Comparison of ENCODE assay signal across 19 mouse cellular contexts in genomic region chr12:99718161-99718560, GRCm38 (mm10).
DNase-seq lines count a peak whose midpoint lies in the region; TF ChIP-seq lines count a peak whose summit lies in the region.
"Had no signal": no experiment of that assay in that cellular context is flagged by ENCODE, and none has a peak within 500 bp of the region (broad histone marks: within the 10 kb centered on the region; RNA-seq: fewer than 3 reads in every experiment).

No protein-coding gene starts in this region.

- H3K9me3 ChIP-seq in heart, embryonic 10.5 days = no peaks in the 10 kb centered on the region

- H3K27me3 ChIP-seq in heart, embryonic 10.5 days (ENCODE audit: insufficient read depth, poor library complexity, severe bottlenecking) = no peaks in the 10 kb centered on the region
- H3K27me3 ChIP-seq in heart, adult 2 months (ENCODE audit: control insufficient read depth, insufficient read depth, low read length) = no peaks in the 10 kb centered on the region
- H3K27me3 ChIP-seq: CH12.LX, Patski had no signal

- TF ChIP-seq POLR2A in heart, adult 2 months (IDR thresholded peaks at IDR 0.05; ENCODE audit: insufficient read depth, low read depth, low read length) = no peak

- no peaks in the 10 kb centered on the region for H3K79me2 ChIP-seq in heart, adult 2 months (replicated peaks; ENCODE audit: control insufficient read depth, insufficient read depth, low read length)

- no peak for DNase-seq in gastrocnemius, adult 2 months
- DNase-seq in gastrocnemius, postnatal 25 days = no peak
- peak; percentile 56 for DNase-seq in heart, adult 11 months
- no peak for DNase-seq in heart, adult 9 months (ENCODE audit: low spot score in 2 of 2)
- peak; percentile 56 for DNase-seq in heart, embryonic 10.5 days (ENCODE audit: low spot score)
- no peak for DNase-seq in heart, adult 2 months
- DNase-seq: adrenal gland, adult 2 months; adrenal gland, adult 8-10 months; adrenal gland, postnatal 10 days; adrenal gland, postnatal 14 days; adrenal gland, postnatal 25 days; adrenal gland, postnatal 36 days; B cell, adult 2 months; cerebellum, adult 11 months; cerebellum, adult 11-12 months; cerebellum, adult 18-20 months had no signal

- intact Hi-C loops in gastrocnemius, adult 2 months (cut with DNase I) = loop anchor here (5.0 kb wide), 1 partner anchor 91 kb away; no protein-coding TSS in a partner anchor
- intact Hi-C loops in heart, adult 2 months (cut with DNase I) = no loop called here

- peak overlapping the region; percentile 50 for H3K27ac ChIP-seq in gastrocnemius, adult 2 months
- H3K27ac ChIP-seq in heart, embryonic 10.5 days = no peak overlapping the region
- no peak overlapping the region for H3K27ac ChIP-seq in heart, adult 2 months

- TF ChIP-seq CTCF in gastrocnemius, adult 2 months (IDR thresholded peaks at IDR 0.05) = no peak
- TF ChIP-seq CTCF in heart, adult 2 months (IDR thresholded peaks at IDR 0.05) = no peak

- H3K4me1 ChIP-seq in heart, embryonic 10.5 days = peaks cover 24% of the 10 kb centered on the region
- H3K4me1 ChIP-seq in heart, adult 2 months (ENCODE audit: control insufficient read depth, insufficient read depth, low read length) = peaks cover 9% of the 10 kb centered on the region

- 87% methylated on average over 2 of the region's 2 CpGs for WGBS in heart, embryonic 10.5 days
- WGBS in heart, adult 2 months = 97% methylated on average over 2 of the region's 2 CpGs

- TF ChIP-seq EP300 in heart, adult 2 months (IDR thresholded peaks at IDR 0.05; ENCODE audit: insufficient read depth, low read depth, low read length) = no peak

- no peak overlapping the region for H3K9ac ChIP-seq in heart, adult 2 months (ENCODE audit: low read depth, low read length)

- H3K36me3 ChIP-seq in heart, embryonic 10.5 days = no peaks in the 10 kb centered on the region
- H3K36me3 ChIP-seq in heart, adult 2 months (ENCODE audit: control insufficient read depth, insufficient read depth, low read length) = no peaks in the 10 kb centered on the region
- H3K36me3 ChIP-seq: G1E had no signal

- no peak overlapping the region for H3K4me3 ChIP-seq in gastrocnemius, adult 2 months
- no peak overlapping the region for H3K4me3 ChIP-seq in heart, embryonic 10.5 days
- no peak overlapping the region for H3K4me3 ChIP-seq in heart, adult 2 months

Comparison
In these comparisons a context has a peak if more than half of its experiments do, and no peak if none do; other contexts are left out.
1. DNase-seq: peak in heart, adult 11 months (single experiment) and heart, embryonic 10.5 days (single experiment); none in gastrocnemius, adult 2 months (single experiment), gastrocnemius, postnatal 25 days (single experiment), heart, adult 9 months (0 of 2) and heart, adult 2 months (0 of 2).